Mouse (Mus musculus) heart, adult 18-20 months (tissue): ENCODE measurements at regions not wholly inside any gene's neighbourhood (a gene's known extent, or its start where the extent isn't known, plus 50 kb on each side); places are given as distances from the start of the nearest gene placed in this dataset.

Source experiments
- DNase-seq, 2 experiments: peaks; one replicate each; pipeline ENCODE4 v3.0.0; 2021 to 2022; ENCODE audit warnings: mixed read lengths in 1 of 2

GRCm38 (mm10) chr8:57191153-57191552 is 129.6 kb upstream of the Hand2 start:
- DNase-seq = peak in 1 of 2 experiments; percentile 25

GRCm38 (mm10) chr8:57200280-57200679 is 120.5 kb upstream of the Hand2 start:
- DNase-seq = peak; percentile 21 to 47

- DNase-seq = no peak
Measured at GRCm38 (mm10) chr8:57209584-57209983, 111.2 kb upstream of the Hand2 start.

GRCm38 (mm10) chr8:57213066-57213465 is 107.7 kb upstream of the Hand2 start:
- no peak for DNase-seq

- peak; percentile 67 to 77 for DNase-seq
Measured at GRCm38 (mm10) chr8:57213982-57214930, 106.5 kb upstream of the Hand2 start.

- no peak for DNase-seq
Measured at GRCm38 (mm10) chr8:57230594-57230993, 90.2 kb upstream of the Hand2 start.

GRCm38 (mm10) chr8:57242301-57242700 is 78.5 kb upstream of the Hand2 start:
- no peak for DNase-seq

GRCm38 (mm10) chr8:57249061-57249460 is 71.7 kb upstream of the Hand2 start:
- DNase-seq = no peak
